Mouse (Mus musculus) embryo, embryonic 10.5 days (tissue): ENCODE data around the gene Ostf1.
"Not testable (repeated sequence)": the region's sequence is repeated elsewhere in the genome, so short reads cannot be mapped to it uniquely, and the experiment has no call there.

ENCODE experiments used
- DNase-seq: peaks from one replicate; pipeline ENCODE4 v3.0.0-alpha.2; 2015; ENCODE audit warnings: low spot score

The Ostf1 gene

DNA sequence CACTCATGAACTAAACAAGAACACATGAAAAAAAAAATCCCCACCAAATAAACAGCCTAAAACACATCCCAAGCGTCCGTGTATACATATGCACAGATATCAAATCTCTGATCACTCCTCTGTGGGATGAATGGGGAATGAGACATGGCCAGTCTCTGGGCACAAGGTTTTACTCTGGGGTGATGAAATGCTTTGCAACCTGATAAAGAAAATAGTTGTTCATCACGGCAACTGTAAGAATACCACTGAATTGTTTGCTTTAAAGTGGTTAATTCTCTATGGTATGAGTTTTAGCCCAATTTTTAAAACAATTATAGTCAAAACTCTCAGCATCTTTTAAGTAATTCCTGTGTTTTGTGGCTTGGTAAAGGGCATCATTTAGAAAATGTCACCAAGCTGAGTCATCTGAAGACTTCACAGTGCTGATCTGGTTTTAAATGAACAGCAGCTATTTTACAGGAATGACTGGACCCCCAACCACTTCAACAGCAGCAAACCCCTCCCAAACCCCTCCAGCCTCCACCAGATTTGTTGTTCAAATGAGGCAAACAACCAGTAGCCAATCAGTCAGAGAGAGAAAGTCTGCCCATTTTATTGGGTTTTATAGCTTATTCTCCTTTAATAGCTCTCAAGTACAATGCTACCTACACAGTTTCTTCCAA lies 33.2 kb downstream of the Ostf1 start:
- no peak for DNase-seq

DNA sequence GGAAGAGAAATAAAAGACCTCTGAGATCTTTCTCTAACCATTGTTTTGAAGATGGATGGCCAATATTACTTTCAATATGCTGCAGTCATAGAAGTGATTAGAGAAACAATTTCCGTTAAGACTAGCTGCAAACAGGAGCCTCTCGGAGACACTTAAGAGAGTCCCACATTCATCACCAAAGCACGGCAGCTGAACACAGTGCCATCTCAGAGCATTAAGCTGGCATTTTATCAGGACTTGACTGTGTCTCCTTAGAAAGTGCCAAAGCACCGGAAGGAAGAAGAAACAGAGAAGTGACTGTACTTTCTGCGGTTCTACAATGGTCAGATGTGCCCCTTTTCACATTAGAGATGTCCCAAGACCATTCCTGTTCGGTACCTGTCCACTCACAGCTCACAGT lies 33.9 kb downstream of the Ostf1 start:
- DNase-seq, result no peak

DNA sequence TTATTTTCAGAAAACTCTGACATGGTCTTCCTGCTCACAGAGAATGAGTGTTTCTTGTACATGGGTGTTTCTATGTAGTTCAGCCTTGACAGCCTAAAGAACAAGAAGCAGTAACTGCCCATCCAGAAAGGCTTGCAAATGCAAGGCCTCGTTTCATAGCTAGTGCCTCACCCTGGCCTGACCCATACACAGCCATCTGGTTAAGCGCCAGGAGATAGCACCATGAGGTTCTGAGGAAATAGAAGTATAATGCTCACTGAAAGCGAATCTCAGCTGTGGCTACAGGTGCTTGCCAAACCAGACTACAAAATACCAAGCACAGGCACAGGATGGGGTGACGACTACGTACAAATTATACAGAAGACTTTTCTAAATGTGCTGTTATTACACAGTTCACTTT lies 34.7 kb downstream of the Ostf1 start:
- DNase-seq, result no peak

DNA sequence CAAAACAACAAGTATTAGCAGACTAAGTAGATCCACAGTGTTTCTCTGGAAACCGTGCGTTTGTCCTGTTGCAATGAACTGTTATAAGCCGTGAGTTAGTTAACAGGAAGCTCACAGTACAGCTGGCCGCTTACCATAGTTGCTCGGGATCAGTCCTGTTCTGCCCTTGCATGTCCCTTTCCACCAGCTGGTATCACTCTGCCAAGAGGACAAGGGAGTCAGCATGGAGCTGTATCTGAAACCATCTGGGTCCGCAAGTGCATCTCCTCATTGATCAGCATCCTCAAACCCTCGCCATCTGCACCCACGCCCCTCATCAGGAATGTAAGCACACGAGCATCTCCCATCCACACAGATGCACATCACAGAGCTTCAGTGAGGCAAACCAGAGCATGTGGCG lies 37.9 kb downstream of the Ostf1 start:
- no peak for DNase-seq

DNA sequence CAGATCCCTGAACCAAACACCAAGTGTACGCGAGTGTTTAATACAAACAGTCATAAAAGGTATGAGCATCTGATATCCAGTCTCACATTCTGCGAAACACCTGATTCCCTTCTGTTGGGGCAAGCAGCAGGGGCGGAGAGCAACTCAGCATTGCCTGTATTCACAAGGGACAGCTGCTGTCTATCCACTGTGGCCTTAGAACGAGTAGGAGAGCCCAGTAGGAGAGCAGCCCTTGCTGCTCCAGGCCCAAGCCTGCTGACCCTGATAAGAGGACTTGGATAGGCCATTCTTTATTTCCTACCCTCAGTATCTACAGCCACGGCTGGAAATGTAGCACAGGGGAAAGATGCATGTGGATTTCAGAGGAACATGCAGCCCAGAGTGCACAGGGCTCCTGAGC lies 38.7 kb downstream of the Ostf1 start:
- DNase-seq, result no peak

DNA sequence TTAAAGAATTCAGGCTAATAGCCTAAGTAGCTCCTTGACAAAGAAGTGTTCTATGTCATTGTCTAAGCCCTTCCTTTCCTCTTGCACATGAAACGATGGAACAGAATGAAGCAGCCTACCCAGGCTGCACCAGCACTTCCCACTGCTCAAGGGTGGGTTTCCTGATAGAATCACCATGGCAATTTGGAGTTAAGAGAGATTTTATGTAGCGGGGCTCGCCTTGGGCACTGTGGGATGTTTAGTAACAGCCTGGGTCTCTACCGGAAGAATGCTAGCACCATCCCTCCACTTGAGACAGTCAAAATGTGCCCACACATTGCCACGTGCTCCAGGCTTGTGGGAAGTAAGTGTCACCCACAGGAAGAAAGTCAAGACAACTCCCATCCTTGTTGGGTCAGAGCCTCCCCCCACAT lies 40.7 kb downstream of the Ostf1 start:
- DNase-seq, result no peak

DNA sequence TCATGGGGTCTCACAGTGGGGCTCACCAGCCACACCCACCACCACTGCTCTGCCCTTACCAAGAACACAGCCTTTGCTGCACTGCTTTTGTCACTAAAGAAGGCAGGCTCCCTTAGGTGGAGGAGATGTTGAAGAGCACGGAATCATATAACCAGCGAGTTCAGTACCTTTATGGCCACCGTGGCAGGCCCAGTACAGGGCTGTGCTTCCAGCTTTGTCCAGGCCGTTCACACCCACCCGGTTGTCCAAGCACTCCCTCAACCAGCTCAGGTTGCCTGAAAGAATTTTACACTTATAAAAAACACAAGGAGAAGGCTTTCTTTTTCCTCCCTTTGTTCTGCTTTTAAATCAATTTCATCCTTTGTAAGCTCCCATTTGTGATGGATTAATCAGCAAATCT lies 41.4 kb downstream of the Ostf1 start:
- DNase-seq, result no peak

DNA sequence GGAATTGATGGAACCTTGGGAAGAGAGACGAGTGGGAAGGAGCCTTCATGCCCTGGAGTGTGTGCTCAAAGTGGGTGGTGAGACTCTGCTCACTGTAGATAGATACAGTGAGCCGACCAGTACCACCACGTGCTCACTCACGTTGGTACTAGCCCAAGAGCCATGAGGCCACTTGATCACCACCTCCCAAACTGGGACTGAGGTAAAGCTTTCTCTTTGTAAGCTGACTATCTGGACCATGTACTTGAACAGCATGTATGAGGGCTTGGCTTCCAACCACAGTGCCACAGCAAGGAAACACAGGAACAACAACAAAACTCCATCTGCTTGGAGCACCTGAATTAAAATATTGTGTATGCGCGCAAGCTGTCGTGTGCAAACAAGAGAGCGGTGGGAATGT lies 42.3 kb downstream of the Ostf1 start:
- no peak for DNase-seq

DNA sequence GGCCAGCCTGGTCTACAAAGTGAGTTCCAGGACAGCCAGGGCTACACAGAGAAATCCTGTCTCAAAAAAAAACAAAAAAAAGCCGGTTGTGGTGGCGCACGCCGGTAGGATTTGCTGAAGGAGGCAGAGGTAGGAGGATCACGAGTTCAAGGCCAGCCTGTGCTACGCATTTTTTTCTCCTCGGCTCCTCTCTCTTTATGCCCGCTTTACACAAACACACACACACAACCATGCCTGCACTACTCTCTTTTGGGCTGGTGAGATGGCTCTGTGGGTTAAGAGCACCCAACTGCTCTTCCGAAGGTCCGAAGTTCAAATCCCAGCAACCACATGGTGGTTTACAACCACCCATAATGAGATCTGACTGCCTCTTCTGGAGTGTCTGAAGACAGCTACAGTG lies 42.8 kb downstream of the Ostf1 start:
- not testable (repeated sequence) for DNase-seq

DNA sequence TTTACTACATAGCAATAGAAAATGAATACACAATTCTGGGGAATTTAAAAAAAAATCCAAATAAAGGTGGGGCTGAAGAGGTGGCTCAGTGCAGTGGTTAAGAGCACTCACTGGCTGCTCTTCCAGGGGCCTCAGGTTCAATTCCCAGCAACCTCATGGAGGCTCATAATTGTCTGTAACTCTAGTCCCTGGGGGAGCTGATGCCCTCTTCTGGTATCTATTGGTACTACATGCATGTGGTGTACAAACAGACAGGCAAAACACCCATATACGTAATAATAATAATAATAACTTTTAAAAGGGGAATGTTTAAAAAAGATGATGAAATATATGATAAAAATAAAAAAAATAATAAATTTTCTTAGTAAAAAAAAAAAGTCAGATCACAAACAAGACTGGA lies 43.4 kb downstream of the Ostf1 start:
- DNase-seq, result no peak

DNA sequence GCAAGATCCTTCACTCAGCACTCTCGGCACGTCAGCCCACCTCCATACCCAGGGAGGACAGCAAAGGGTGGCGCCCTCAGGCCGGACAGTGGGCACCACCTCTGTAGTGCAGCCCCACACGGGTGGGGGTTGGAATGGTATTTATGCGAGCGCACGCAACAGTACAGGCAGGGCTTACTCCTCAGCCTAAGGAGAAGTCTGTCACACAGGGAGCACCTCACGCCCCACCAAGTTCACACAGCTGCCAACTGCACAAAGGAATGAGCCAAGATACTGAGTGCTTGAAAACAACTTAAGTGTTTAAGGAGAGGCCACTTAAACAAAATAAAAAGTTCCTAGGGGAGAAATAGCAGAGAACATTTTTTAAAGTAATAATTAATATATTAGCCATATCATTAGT lies 44.5 kb downstream of the Ostf1 start:
- DNase-seq, result no peak

DNA sequence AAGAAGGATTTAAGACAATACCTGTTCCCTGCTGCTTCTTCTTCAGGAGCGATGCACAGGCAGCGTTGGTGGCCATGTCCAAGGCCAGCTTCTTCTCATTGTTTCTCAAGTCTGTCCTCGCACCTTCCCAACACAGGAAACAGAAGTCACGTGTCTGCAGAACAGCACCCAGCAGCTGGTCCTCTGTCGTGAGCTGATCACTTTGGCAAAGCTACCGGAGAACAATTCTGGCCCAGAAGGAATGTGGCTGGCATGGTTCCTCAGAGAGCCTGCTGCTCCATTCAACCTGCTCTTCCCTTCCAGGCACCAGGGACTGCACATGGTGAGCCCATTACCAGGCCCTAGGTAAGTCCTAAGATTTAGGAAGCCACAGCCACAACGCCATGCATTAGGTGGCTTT lies 47.0 kb downstream of the Ostf1 start:
- DNase-seq, result no peak

DNA sequence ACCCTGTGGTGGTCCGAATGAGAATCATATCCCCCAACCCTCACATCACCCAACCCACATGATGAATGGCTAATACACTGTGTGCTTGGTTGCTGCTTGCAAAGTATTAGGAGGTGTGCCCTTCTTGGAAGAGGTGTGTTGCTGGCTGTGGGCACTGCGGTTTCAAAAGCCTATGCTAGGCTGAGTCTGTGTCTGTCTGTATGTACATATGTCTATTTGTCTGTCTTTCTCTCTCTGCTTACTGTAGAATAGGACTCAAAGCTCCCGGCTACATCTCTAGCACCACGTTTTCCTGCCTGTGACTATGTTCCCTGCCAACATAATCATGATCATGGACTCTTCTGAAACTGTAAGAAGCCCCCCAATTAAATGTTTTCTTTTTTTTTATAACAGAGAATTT lies 47.9 kb downstream of the Ostf1 start:
- no peak for DNase-seq

DNA sequence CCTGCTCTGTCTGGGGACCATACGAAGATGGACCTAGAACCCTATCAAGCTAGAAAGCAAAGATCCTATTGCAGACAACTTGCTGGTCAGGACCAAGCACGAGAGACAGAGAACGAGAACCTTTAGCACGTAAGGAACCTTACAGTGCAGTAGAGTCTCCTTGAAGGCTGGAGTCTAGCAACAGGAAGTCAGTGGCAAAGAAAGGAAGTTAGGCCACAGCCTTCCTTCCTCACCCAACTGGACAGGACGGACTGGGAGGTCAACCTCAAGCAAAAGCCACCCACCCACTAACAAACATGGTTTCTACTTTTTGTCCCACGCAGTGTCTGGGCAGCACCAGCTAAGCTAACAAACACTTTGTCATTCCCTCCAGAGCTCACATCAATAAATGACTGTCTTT lies 48.7 kb downstream of the Ostf1 start:
- no peak for DNase-seq

DNA sequence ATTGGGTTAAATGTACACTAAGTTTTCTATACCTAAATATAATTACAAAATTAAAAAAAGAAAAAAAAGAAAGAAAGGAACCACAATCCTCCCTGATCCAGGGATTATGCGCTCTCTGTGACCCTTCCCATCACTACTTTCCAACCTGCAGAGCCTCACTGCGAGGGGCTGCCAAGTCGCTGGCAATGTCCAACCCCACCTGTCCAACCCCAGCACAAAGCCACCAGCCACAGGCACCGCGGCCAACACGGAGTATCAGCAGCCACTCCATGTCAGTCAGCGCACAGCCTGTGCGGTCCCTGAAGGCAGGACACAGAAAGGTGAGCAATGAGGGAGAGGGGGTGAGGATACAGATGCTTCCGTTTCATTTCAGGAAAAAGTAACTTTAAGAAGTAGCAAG lies 49.4 kb downstream of the Ostf1 start:
- DNase-seq, result no peak

DNA sequence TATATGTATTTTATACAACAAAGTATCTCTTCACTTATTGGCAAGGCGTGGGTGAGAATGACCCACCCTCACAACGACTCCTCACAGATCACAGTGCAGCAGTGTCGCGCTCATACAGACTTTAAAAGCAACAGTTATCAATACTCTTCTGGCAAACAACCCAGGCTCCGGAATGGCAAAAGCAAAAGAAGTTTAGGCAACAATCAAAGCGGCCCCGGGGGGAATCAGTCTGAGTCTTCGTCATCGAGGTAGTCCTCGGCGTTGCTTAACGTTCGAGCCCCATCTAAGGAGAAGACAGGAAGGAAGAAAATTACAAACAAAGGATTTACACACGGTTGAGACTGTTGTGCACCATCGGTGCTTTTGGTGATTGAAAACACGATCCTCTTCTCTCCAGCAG lies 50.6 kb downstream of the Ostf1 start:
- no peak for DNase-seq

DNA sequence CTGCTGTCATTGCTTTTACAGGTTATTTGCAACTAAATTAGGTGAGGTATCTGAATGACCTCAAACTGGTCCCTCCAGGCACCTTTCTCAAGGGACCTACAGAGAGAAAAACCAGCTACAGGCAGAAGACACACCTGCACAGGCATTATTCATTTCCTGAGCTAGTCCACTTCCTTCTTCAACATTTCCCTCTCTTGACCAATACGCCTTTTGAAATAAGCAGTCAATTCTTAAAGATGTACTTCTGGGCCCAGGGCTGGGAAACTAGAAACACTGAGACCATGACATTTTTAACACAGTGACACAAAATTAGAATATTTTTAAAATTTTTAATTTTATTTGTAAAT lies 52.6 kb downstream of the Ostf1 start:
- DNase-seq, result no peak

DNA sequence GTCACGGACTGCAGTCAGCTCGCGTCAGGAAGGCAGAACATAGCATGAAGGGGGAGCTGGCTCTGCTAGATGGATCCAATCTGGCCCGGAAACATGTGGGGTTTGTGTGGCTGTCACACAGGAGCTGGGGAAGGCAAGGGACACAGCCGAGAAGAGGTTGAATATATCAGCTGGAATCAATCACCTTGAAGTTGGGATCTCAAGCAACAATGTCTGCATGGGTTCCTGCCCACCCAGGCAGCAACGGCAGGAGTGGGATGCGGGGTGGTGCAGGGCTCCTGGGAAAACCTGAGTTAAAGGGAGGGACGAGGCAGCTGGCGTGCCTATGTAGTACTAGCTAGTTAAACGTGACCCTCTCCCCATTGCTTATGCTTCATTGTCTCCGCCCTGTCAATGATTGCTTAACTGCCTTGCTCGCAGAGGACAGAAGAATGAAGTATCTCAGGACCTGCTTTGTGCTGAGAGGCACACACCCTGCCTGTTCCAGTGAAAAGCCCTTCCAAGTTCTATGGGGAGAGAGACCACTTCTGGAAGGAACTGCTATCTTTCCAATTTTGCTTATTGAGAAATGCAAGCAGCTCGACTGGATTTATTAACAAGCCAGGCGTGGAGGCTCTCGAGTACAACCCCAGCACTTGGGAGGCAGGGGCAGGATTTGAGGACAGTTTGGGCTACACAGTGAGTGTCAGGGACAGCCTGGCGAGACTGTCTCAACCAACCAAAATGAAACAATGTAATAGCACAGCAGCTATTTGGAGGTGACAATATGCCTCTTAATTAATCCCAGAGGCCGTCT lies 53.2 kb downstream of the Ostf1 start:
- no peak for DNase-seq

DNA sequence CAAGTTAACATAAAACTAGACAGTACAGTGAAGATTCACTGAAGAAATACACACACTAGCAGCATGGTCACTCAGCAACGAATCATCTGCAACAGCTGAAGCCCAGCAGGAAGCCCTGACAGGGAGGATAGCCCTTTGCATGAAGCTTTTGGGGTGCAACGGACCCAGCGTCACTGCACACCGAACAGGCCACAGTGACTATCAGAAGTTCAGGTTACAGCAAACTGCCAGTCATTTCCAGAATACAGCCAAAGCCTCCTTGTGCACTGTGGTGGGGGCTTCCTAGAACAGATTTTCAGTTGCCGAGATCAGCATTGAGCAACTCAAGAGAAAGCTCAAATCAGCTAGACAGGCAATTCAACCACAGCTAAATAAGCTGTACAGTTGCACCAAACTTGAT lies 54.3 kb downstream of the Ostf1 start:
- DNase-seq, result no peak

DNA sequence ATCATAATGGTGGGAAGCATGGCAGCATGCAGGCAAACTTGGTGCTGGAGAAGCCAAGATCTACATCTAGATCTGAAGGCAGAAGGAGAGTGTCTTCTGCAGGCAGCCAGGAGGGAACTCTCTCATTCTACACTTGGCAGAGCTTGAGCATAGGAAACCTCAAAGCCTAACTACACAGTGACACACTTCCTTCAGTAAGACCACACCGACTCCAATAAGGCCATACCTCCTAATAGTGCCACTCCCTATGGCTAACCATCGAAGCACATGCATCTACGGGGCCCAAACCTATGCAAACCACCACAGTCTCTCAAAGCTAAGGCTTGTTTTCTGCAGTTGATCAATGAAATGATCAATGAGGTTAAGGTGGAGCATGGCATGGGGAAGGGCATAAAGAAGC lies 55.7 kb downstream of the Ostf1 start:
- DNase-seq, result no peak

DNA sequence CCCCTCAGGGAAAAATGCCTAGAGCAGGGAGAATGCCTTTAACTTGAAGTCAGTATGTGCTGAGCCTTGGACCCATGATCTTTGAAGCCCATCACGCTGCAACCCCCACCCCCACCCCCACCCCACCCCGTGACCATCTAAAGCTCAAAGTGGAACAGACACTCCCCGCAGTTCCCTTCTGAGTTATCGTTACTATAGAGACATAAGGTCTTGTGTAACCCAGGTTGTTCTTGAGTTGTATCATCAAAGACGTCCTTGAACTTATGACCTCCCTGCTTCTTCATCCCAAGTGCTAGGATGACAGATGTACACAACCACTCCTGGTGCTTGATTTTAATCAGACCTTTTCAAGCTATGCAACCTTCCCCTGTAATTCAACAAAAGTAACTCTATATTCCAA lies 57.7 kb downstream of the Ostf1 start:
- no peak for DNase-seq

DNA sequence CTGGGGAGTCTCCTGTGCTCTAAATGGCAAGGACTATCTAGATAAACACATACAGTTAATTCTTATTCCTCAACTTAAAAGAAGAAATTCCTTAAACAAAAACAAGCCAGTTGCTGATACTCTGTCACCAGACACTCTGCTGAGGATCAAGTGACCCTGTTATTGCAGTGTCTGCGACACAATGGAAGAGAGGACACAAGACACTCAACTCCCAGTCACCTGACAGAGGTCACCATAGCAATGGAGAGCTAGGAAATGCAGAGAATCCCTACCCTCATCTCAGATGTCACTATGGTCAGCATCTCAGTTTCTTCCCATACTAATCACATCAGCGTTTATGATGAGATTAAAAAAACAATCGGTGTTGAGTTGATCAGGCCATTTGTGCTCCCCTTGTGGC lies 58.2 kb downstream of the Ostf1 start:
- no peak for DNase-seq

DNA sequence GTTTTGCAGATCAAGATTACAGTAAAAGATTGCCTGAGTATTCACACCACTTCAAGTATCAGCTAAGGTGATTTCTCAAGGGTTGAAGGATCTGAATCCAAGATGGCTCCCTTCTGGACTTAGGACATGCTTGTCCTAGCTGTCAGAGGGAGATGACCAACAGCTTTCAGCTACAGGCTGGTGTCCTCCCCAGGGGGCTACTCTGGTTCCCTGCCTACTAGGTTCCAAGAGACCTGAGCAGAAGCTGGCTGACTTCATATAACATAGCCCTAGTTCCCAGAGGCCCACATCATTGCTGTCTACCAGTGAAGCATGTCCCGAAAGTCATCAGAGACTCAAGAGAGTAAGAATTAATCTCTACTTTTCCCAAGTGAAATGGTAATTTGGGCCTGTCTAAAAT lies 62.1 kb downstream of the Ostf1 start:
- DNase-seq, result no peak

DNA sequence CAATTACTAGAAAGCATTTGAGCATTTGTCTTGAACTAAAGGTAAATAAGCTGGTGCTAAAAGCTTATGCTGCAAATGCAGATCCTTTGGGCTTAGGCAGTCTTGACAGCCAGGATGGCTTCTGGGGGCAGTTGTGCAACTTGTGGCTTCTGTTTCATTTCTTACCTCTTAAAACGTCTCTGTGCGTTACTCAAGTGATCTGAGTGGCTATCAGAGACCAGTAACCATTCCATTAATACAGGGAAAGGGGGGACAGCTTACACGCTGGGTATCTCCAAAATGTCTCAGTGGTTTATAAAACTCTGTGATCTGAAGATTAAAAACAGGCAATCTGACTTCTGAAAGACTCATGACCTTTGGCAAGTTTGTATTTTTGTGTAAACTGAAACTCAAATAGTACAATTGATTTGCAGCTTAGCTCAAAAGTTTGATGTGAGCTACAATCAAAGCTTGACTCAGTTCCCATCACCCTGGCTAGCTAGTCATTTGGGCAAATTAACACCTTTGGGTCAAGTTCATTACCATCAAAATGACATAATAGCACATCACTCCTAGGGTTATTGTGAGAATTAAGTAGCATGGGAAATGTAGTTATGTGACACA lies 62.7 kb downstream of the Ostf1 start:
- no peak for DNase-seq
